Mouse (Mus musculus): ENCODE data around the gene Rnf43.

GRCm38 (mm10) chr11:87708979-87709378 lies 46.5 kb downstream of the Rnf43 start:
- no peak for TF ChIP-seq CTCF (IDR thresholded peaks at IDR 0.05; ENCODE audit: low read depth, low read length)
- TF ChIP-seq GATA1 (IDR thresholded peaks at IDR 0.05; ENCODE audit: borderline replicate concordance, low read length): no peak
